Mouse (Mus musculus): Measurements from ENCODE around the gene Adam12. TPM values are rescaled to one million over a fixed set of nuclear protein-coding genes. Genes with fewer than 3 reads are reported as not detected.

Gene Adam12
- polyA plus RNA-seq, 1 experiment from 2014 or later, result 2.3 TPM

DNA sequence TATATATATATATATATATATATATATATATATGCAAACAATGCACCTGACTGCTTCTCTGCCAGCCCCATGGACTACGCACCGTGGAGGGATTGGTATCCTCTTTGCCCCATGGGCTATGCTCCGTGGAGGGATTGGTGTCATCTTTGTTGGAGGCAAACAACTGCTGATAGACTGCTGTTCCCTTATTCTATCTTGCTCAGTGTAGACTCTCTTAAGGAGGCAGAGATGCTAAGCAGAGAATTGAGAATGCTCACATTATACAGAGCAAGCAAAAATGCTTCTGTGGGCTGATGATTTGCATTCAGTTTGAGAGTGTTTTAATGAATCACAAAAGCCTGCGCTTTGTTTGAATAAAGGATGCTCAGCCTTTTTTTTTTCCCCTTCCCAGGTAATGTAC is 368.3 kb downstream of the Adam12 start:
- Histone ChIP-seq H3K27ac (replicated peaks) (0 out of 2 replicates have a peak overlapping the region, but pooled peaks have one; percentile 18), H3K27me3 (no peaks in the 10 kb centered on the region), H3K36me3 (no peaks in the 10 kb centered on the region), H3K4me3 (no peak overlapping the region), H3K4me1 (no peaks in the 10 kb centered on the region), H3K9ac (replicated peaks) (no peak overlapping the region), H3K4me2 (replicated peaks) (no peak overlapping the region), H3K9me3 (no peaks in the 10 kb centered on the region)
- no peak for ATAC-seq (replicated peaks)
- WGBS, result 40% methylated on average over 4 of the region's 4 CpGs

DNA sequence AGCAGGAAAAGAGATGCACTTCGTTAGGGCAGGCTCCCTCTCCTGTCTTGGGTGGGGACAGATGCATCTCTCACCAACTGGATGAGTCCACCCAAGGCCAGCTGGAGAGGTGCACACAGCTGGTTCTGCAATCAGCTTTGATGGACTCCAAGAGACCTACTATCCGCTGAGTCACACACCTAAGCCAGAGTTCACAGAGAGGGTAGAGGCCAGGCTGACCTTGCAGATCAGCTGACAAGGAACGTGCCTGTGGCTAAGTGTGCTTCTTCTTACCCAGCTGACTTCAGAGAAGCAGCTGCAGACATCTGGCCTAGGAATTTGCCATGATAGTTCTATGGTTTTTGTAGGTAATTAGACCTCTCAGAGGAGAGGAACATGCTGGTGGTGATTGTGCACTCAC is 368.8 kb downstream of the Adam12 start:
- H3K4me1 ChIP-seq, result no peaks in the 10 kb centered on the region
- H3K4me3 ChIP-seq, result no peak overlapping the region
- no peaks in the 10 kb centered on the region for H3K27me3 ChIP-seq
- H3K9me3 ChIP-seq, result no peaks in the 10 kb centered on the region
- no peaks in the 10 kb centered on the region for H3K36me3 ChIP-seq
- H3K4me2 ChIP-seq (replicated peaks), result no peak overlapping the region
- H3K27ac ChIP-seq (replicated peaks), result no peak overlapping the region
- ATAC-seq (replicated peaks), result no peak
- WGBS, result 68% methylated on average over 3 of the region's 3 CpGs
- no peak overlapping the region for H3K9ac ChIP-seq (replicated peaks)

DNA sequence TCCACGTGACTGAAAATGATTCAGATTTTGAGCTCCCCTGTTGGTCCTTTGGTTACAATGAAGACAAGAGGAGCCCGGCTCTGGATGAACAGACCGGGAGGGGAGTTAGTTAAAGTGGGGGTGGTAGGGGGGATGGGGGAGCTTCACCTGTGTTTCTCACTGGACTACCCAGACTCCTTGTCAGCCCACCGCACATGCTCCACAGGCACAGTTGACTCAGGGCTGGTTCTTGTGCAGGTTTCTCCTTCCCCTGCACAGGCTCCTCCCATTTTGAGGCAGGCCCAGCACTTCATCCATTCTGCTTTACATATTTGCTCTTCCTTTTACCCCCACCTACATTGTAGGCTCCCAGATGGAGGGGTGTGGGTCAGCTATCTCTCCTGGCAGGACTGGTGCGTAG is 369.2 kb downstream of the Adam12 start:
- ATAC-seq (replicated peaks), result no peak
- Histone ChIP-seq H3K27ac (replicated peaks) (no peak overlapping the region), H3K4me2 (replicated peaks) (no peak overlapping the region), H3K36me3 (no peaks in the 10 kb centered on the region), H3K27me3 (no peaks in the 10 kb centered on the region), H3K9me3 (no peaks in the 10 kb centered on the region), H3K4me3 (no peak overlapping the region), H3K4me1 (no peaks in the 10 kb centered on the region), H3K9ac (replicated peaks) (no peak overlapping the region)
- 82% methylated on average over 5 of the region's 5 CpGs for WGBS

DNA sequence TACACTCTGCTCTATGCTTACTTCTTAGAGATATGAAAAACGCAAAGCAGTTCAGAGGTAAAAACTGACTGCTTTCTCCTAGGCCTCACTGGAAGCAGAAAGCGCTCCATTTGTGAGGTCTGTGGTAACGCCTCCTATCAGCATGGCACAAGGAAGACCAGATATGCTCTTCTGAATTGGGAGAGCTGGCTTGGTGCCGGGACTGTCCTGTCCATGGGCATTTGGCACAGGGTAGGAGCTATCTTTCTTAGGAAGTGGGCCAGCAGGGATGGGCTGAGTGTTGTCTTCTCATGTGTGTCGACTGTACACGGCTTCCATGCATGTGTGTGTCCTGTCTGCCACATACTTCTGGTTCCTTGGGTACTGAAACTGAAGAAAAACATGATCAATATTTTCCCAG is 369.7 kb downstream of the Adam12 start:
- H3K4me3 ChIP-seq, result no peak overlapping the region
- H3K27ac ChIP-seq (replicated peaks), result no peak overlapping the region
- H3K4me1 ChIP-seq, result no peaks in the 10 kb centered on the region
- no peak overlapping the region for H3K4me2 ChIP-seq (replicated peaks)
- H3K27me3 ChIP-seq, result no peaks in the 10 kb centered on the region
- no peak for ATAC-seq (replicated peaks)
- 97% methylated on average over 6 of the region's 6 CpGs for WGBS
- H3K9me3 ChIP-seq, result no peaks in the 10 kb centered on the region
- H3K36me3 ChIP-seq, result no peaks in the 10 kb centered on the region
- no peak overlapping the region for H3K9ac ChIP-seq (replicated peaks)

DNA sequence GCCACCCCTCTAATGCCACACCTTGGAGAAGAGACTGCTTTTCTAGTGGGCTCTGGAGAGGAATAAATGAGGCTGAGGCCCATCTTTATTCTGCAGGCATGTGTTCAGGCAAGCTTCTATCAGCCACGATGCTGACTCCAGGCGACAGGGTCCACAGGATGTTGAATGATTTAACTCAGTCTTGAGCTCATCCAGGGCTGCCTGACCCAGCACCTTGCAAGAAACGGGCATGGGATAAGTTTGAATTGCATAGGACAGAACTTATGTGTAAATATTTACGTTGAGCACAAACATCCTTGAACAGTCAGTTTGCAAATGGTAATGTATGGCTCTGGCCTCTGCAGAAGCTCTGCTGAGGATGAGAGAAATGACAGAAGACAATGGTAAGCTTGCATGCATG is 372.4 kb downstream of the Adam12 start:
- Histone ChIP-seq H3K27ac (replicated peaks) (no peak overlapping the region), H3K4me3 (no peak overlapping the region), H3K27me3 (no peaks in the 10 kb centered on the region), H3K9ac (replicated peaks) (no peak overlapping the region), H3K9me3 (no peaks in the 10 kb centered on the region), H3K36me3 (no peaks in the 10 kb centered on the region), H3K4me2 (replicated peaks) (no peak overlapping the region), H3K4me1 (no peaks in the 10 kb centered on the region)
- 86% methylated on average over 4 of the region's 4 CpGs for WGBS
- ATAC-seq (replicated peaks), result no peak

DNA sequence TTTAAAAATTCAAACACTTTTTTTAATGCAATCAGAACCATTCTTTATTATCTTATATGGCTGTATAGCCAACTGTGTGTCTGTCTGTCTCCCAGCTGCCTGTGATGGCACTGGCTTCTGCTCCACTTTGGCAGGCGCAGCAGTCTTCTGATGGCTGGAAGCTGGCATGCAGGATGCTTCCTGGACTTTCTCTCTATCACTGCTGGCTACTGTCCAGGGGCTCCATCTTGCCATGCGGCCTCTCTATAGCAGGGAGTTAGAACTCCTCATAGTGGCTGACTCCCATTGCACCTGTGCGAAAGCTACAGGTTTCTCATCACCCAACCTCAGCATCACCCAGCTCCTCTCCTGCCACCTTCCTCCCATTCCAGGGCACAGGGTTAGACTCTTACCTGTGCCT is 373.4 kb downstream of the Adam12 start:
- H3K27ac ChIP-seq (replicated peaks), result no peak overlapping the region
- H3K36me3 ChIP-seq, result no peaks in the 10 kb centered on the region
- H3K9ac ChIP-seq (replicated peaks), result no peak overlapping the region
- 78% methylated on average over 3 of the region's 3 CpGs for WGBS
- no peaks in the 10 kb centered on the region for H3K9me3 ChIP-seq
- no peak for ATAC-seq (replicated peaks)
- H3K4me2 ChIP-seq (replicated peaks), result no peak overlapping the region
- H3K4me3 ChIP-seq, result no peak overlapping the region
- no peaks in the 10 kb centered on the region for H3K27me3 ChIP-seq
- H3K4me1 ChIP-seq, result no peaks in the 10 kb centered on the region

DNA sequence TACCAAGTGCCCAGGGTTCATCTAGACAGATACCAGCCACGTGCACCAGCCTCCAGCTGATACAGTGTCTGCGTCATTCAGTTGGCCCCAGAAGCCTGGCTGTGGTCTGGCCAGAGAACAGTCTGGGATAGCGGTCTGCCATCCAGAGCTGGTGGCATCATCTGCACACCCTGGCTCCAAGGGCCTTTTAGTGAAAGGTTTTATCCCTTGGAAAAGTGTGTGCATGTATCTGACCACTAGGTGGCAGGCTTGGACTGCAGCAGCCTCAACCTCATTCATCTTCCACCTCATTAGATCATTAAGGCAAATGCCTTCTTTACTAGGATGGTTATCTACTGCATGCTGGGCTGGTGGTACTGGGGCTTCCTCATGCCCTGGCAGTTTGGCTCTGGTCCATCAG is 375.7 kb downstream of the Adam12 start:
- H3K4me2 ChIP-seq (replicated peaks), result no peak overlapping the region
- H3K36me3 ChIP-seq, result no peaks in the 10 kb centered on the region
- 31% methylated on average over 3 of the region's 3 CpGs for WGBS
- no peak overlapping the region for H3K27ac ChIP-seq (replicated peaks)
- H3K4me3 ChIP-seq, result no peak overlapping the region
- ATAC-seq (replicated peaks), result peak; percentile 70
- H3K4me1 ChIP-seq, result no peaks in the 10 kb centered on the region
- H3K27me3 ChIP-seq, result no peaks in the 10 kb centered on the region
- no peak overlapping the region for H3K9ac ChIP-seq (replicated peaks)
- no peaks in the 10 kb centered on the region for H3K9me3 ChIP-seq

DNA sequence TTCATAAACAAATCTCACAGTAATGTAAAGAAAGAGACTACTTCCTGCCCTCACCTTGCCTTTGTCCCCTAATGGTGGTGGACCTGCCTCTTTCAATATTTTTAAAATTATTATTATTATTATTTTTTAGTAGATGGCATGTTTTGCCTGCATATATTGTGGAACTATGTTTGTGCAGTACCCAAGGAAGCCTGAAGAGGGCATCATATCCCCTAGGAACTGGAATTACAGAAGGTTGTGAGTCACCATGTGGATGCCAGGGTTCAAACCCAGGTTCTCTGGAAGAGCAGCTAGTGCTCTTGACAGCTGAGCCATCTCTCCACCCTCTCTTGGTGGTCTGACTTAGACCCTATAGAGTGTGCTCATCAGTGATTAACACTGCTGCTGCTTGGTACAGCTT is 381.2 kb downstream of the Adam12 start:
- Histone ChIP-seq H3K27ac (replicated peaks) (no peak overlapping the region), H3K36me3 (no peaks in the 10 kb centered on the region), H3K4me2 (replicated peaks) (no peak overlapping the region), H3K4me3 (no peak overlapping the region), H3K9me3 (no peaks in the 10 kb centered on the region), H3K4me1 (no peaks in the 10 kb centered on the region), H3K9ac (replicated peaks) (no peak overlapping the region), H3K27me3 (no peaks in the 10 kb centered on the region)
- no peak for ATAC-seq (replicated peaks)

DNA sequence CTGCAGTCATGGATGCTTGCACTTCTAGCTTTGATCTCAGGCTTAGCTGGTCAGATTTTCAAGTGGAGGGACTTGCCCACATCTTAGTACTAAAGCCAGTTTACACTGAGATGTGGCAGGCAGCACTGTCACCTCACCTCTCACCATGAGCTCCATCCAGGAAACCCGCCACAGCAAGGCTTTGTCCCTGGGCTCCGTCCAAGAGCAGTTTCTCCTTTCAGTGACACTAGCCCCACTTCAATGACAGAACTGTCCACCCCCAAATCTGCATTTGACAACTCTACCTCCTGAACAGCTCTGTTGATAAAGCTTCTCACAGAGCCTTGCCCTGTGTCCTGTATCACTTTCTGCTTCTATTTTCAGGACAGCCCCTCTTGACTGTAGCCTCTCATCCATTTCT is 383.8 kb downstream of the Adam12 start:
- H3K36me3 ChIP-seq, result no peaks in the 10 kb centered on the region
- no peak overlapping the region for H3K4me2 ChIP-seq (replicated peaks)
- ATAC-seq (replicated peaks), result no peak
- no peak overlapping the region for H3K27ac ChIP-seq (replicated peaks)
- H3K9me3 ChIP-seq, result no peaks in the 10 kb centered on the region
- H3K4me1 ChIP-seq, result no peaks in the 10 kb centered on the region
- H3K27me3 ChIP-seq, result no peaks in the 10 kb centered on the region
- H3K9ac ChIP-seq (replicated peaks), result no peak overlapping the region
- H3K4me3 ChIP-seq, result no peak overlapping the region
- 61% methylated on average over 2 of the region's 2 CpGs for WGBS

DNA sequence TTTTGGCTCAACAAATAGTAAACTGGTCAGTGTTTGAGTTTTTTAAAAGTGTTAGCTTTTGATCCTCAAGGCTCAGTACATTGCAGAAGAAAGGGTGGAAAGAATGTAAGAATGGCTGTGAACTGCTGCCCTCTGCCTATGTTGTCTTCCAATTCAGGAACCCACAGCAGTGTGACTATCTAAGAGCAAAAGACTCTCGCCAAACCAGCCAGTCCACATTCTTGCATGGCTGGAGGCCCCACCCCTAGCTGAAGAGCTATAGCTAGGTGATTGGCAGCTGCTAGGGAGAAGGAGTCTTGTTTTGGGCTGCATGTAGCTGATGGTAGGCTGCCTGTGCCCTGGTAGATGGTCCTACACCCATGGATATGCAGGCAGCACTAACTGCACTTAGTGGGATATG is 384.8 kb downstream of the Adam12 start:
- no peak overlapping the region for H3K4me2 ChIP-seq (replicated peaks)
- WGBS, result 25% methylated on average over 1 of the region's 1 CpGs
- H3K36me3 ChIP-seq, result no peaks in the 10 kb centered on the region
- no peak overlapping the region for H3K27ac ChIP-seq (replicated peaks)
- no peaks in the 10 kb centered on the region for H3K9me3 ChIP-seq
- ATAC-seq (replicated peaks), result no peak
- no peak overlapping the region for H3K9ac ChIP-seq (replicated peaks)
- no peak overlapping the region for H3K4me3 ChIP-seq
- H3K4me1 ChIP-seq, result no peaks in the 10 kb centered on the region
- H3K27me3 ChIP-seq, result no peaks in the 10 kb centered on the region

DNA sequence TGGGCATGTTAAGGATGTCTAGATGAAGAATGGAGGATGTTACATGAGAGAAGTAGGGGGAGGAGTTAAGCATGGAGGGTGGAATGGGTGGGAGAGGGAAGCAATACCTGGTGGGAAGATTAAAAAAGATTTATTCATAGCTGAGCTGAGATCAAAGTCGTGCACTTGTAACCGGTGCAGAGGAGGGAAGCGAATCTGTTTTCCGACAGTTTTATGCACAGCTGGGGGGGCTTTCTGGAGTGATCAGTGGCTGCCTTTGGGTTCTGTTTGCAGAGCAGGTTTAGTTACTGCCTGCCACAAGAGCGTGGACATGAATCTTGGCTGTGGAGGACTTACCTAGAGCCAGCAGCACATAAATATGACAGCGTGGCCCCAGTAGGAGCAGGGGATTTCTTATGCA is 389.9 kb downstream of the Adam12 start:
- no peaks in the 10 kb centered on the region for H3K4me1 ChIP-seq
- no peak for ATAC-seq (replicated peaks)
- no peaks in the 10 kb centered on the region for H3K27me3 ChIP-seq
- H3K4me2 ChIP-seq (replicated peaks), result no peak overlapping the region
- no peak overlapping the region for H3K4me3 ChIP-seq
- no peaks in the 10 kb centered on the region for H3K36me3 ChIP-seq
- no peak overlapping the region for H3K9ac ChIP-seq (replicated peaks)
- 80% methylated on average over 6 of the region's 6 CpGs for WGBS
- no peaks in the 10 kb centered on the region for H3K9me3 ChIP-seq
- H3K27ac ChIP-seq (replicated peaks), result no peak overlapping the region

DNA sequence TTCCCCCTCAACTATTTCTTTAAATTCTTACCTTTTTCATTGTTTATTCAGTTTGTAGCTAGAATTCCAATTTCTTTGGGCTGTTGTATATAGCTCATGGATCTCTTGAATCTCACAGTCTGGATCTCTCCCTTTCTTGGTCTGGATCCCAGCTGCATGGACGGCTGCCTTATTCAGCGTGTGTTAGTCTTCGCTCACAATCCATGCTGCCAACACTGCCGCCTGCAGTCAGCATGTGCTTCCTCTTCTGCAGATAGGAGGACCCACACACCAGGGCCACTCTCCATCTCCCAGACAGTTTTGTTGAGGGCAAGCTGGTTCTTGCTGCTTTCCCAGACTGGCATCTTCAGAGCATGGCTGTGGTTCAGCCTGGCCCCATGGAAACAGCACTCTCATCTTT is 392.4 kb downstream of the Adam12 start:
- H3K4me2 ChIP-seq (replicated peaks), result no peak overlapping the region
- 63% methylated on average over 4 of the region's 4 CpGs for WGBS

More for the DNA sequence above, 392.4 kb downstream of the Adam12 start:
- H3K27me3 ChIP-seq, result no peaks in the 10 kb centered on the region
- no peaks in the 10 kb centered on the region for H3K9me3 ChIP-seq
- no peak overlapping the region for H3K4me3 ChIP-seq
- no peaks in the 10 kb centered on the region for H3K36me3 ChIP-seq
- H3K27ac ChIP-seq (replicated peaks), result no peak overlapping the region
- no peak for ATAC-seq (replicated peaks)
- H3K9ac ChIP-seq (replicated peaks), result no peak overlapping the region
- no peaks in the 10 kb centered on the region for H3K4me1 ChIP-seq
